Mouse (Mus musculus): Measurements from ENCODE around the gene Zfp867. TPM values are rescaled to one million over a fixed set of nuclear protein-coding genes. Genes with fewer than 3 reads are reported as not detected.

The Zfp867 gene
- total and polyA plus RNA-seq, 3 experiments, result 0.12 to 1.3 TPM; not detected in 1

GRCm38 (mm10) chr11:59486222-59486621 is 13.9 kb upstream of the Zfp867 start:
- H3K36me3 ChIP-seq (ENCODE audit: control insufficient read depth in 1 of 2, insufficient read depth in 2 of 2, low read length in 2 of 2), result peaks cover 0 to 3% of the 10 kb centered on the region in 2 experiments; a peak in 1 of 4 replicates
- no peak for TF ChIP-seq MYB (IDR thresholded peaks at IDR 0.05; ENCODE audit: low read depth, low read length)
- no peak for TF ChIP-seq KAT2A (conservative IDR thresholded peaks at IDR 0.05; ENCODE audit: low read depth, low read length)
- no peak for TF ChIP-seq MXI1 (IDR thresholded peaks at IDR 0.05; ENCODE audit: low read depth, low read length)
- no peak for TF ChIP-seq ELF1 (IDR thresholded peaks at IDR 0.05; ENCODE audit: low read depth, low read length)
- no peak for TF ChIP-seq NELFE (IDR thresholded peaks at IDR 0.05; ENCODE audit: low read depth, low read length)
- TF ChIP-seq RCOR1 (IDR thresholded peaks at IDR 0.05; ENCODE audit: low read depth, low read length), result no peak
- TF ChIP-seq GABPA (IDR thresholded peaks at IDR 0.05; ENCODE audit: low read depth, low read length), result no peak
- no peak for TF ChIP-seq HCFC1 (IDR thresholded peaks at IDR 0.05; ENCODE audit: low read depth, low read length)
- TF ChIP-seq BHLHE40 (IDR thresholded peaks at IDR 0.05; ENCODE audit: borderline replicate concordance, low read depth, low read length), result no peak
- no peak for TF ChIP-seq USF1 (IDR thresholded peaks at IDR 0.05; ENCODE audit: low read depth, low read length)
- no peak for TF ChIP-seq SIN3A (IDR thresholded peaks at IDR 0.05; ENCODE audit: low read length)
- TF ChIP-seq TCF12 (IDR thresholded peaks at IDR 0.05; ENCODE audit: low read depth, low read length), result no peak
- TF ChIP-seq ZNF384 (IDR thresholded peaks at IDR 0.05; ENCODE audit: low read depth, low read length), result no peak
- TF ChIP-seq POLR2AphosphoS2 (IDR thresholded peaks at IDR 0.05; ENCODE audit: low read length), result no peak
- TF ChIP-seq ZC3H11A (IDR thresholded peaks at IDR 0.05; ENCODE audit: low read depth, low read length), result no peak
- no peak for TF ChIP-seq POLR2A (IDR thresholded peaks at IDR 0.05; ENCODE audit: control insufficient read depth in 1 of 2, insufficient read depth in 1 of 2, low read depth in 1 of 2, low read length in 2 of 2, poor library complexity in 1 of 2)
- no peak for TF ChIP-seq EP300 (IDR thresholded peaks at IDR 0.05; ENCODE audit: low read depth in 1 of 2, low read length in 2 of 2)
- no peaks in the 10 kb centered on the region for H3K79me2 ChIP-seq (ENCODE audit: control insufficient read depth, insufficient read depth, low read length, poor library complexity)
- H3K27me3 ChIP-seq (ENCODE audit: control insufficient read depth in 1 of 2, insufficient read depth in 2 of 2, low read length in 2 of 2), result no peaks in the 10 kb centered on the region
- no peak overlapping the region for H3K9ac ChIP-seq (ENCODE audit: control insufficient read depth, low read depth, low read length, poor library complexity, severe bottlenecking)
- no peak overlapping the region for H3K27ac ChIP-seq (ENCODE audit: control insufficient read depth, low read depth, low read length)
- DNase-seq (ENCODE audit: low read depth, low spot score), result no peak
- no peaks in the 10 kb centered on the region for H3K9me3 ChIP-seq (replicated peaks; ENCODE audit: insufficient read depth, low read length)
- H3K4me1 ChIP-seq (ENCODE audit: control insufficient read depth in 1 of 2, insufficient read depth in 2 of 2, low read length in 2 of 2), result no peaks in the 10 kb centered on the region
- H3K4me3 ChIP-seq (ENCODE audit: control insufficient read depth in 1 of 2, insufficient read depth in 1 of 2, low read depth in 2 of 2, low read length in 2 of 2), result no peak overlapping the region

GRCm38 (mm10) chr11:59485641-59486040 is 13.4 kb upstream of the Zfp867 start:
- no peaks in the 10 kb centered on the region for H3K9me3 ChIP-seq (replicated peaks; ENCODE audit: insufficient read depth, low read length)
- H3K27ac ChIP-seq (ENCODE audit: control insufficient read depth, low read depth, low read length), result no peak overlapping the region
- no peak for TF ChIP-seq CHD1 (IDR thresholded peaks at IDR 0.05; ENCODE audit: low read depth, low read length)
- TF ChIP-seq POLR2A (IDR thresholded peaks at IDR 0.05; ENCODE audit: control insufficient read depth in 1 of 2, insufficient read depth in 1 of 2, low read depth in 1 of 2, low read length in 2 of 2, poor library complexity in 1 of 2), result peak in 1 of 2 experiments; percentile 36; a peak in 1 of 4 replicates
- H3K4me3 ChIP-seq (ENCODE audit: control insufficient read depth in 1 of 2, insufficient read depth in 1 of 2, low read depth in 2 of 2, low read length in 2 of 2), result no peak overlapping the region
- H3K9ac ChIP-seq (ENCODE audit: control insufficient read depth, low read depth, low read length, poor library complexity, severe bottlenecking), result no peak overlapping the region
- H3K79me2 ChIP-seq (ENCODE audit: control insufficient read depth, insufficient read depth, low read length, poor library complexity), result no peaks in the 10 kb centered on the region
- peaks cover 0 to 3% of the 10 kb centered on the region in 2 experiments; a peak in 1 of 4 replicates for H3K36me3 ChIP-seq (ENCODE audit: control insufficient read depth in 1 of 2, insufficient read depth in 2 of 2, low read length in 2 of 2)
- H3K27me3 ChIP-seq (ENCODE audit: control insufficient read depth in 1 of 2, insufficient read depth in 2 of 2, low read length in 2 of 2), result peaks cover 0 to 1% of the 10 kb centered on the region in 2 experiments; a peak in 1 of 4 replicates
- DNase-seq (ENCODE audit: low read depth, low spot score), result no peak
- no peaks in the 10 kb centered on the region for H3K4me1 ChIP-seq (ENCODE audit: control insufficient read depth in 1 of 2, insufficient read depth in 2 of 2, low read length in 2 of 2)

Measured in MEL (cell line).